ENCODE assay signal across 14 mouse cellular contexts in genomic region chr6:138583314-138583713, GRCm38 (mm10). TPM values are rescaled to one million over a fixed set of nuclear protein-coding genes. Genes with fewer than 3 reads are reported as not detected.
DNase-seq lines count a peak whose midpoint lies in the region; ATAC-seq and TF ChIP-seq lines count a peak whose summit lies in the region.
"Had no signal": no experiment of that assay in that cellular context is flagged by ENCODE, and none has a peak within 500 bp of the region (broad histone marks: within the 10 kb centered on the region; RNA-seq: fewer than 3 reads in every experiment).

No protein-coding gene starts in this region.

- ATAC-seq in hindbrain, embryonic 13.5 days (ENCODE audit: low FRiP score) = no peak
- ATAC-seq in hindbrain, postnatal 0 days = no peak
- ATAC-seq in kidney, embryonic 16.5 days (ENCODE audit: low FRiP score, low TSS enrichment) = peak; percentile 65; the same call in 1 of the 2 replicates
- no peak for ATAC-seq in frontal cortex, adult (ENCODE audit: low TSS enrichment)

- no peak overlapping the region for H3K4me3 ChIP-seq in hindbrain, embryonic 13.5 days
- H3K4me3 ChIP-seq in hindbrain, postnatal 0 days (ENCODE audit: low read length) = no peak overlapping the region
- no peak overlapping the region for H3K4me3 ChIP-seq in kidney, embryonic 16.5 days (ENCODE audit: low read length)
- H3K4me3 ChIP-seq: embryonic facial prominence, embryonic 13.5 days; liver, embryonic 15.5 days had no signal

- H3K4me1 ChIP-seq in hindbrain, embryonic 13.5 days (replicated peaks) = peaks cover 25% of the 10 kb centered on the region
- H3K4me1 ChIP-seq in hindbrain, postnatal 0 days (ENCODE audit: insufficient read depth, low read length) = no peaks in the 10 kb centered on the region
- H3K4me1 ChIP-seq in kidney, embryonic 16.5 days (ENCODE audit: insufficient read depth, low read length) = no peaks in the 10 kb centered on the region
- H3K4me1 ChIP-seq: embryonic facial prominence, embryonic 13.5 days; liver, embryonic 15.5 days had no signal

- no peak for DNase-seq in hindbrain, postnatal 0 days (ENCODE audit: low spot score)
- DNase-seq in urinary bladder, postnatal 14 days (ENCODE audit: low spot score) = peak; percentile 16
- DNase-seq in urinary bladder, postnatal 36 days (ENCODE audit: low spot score in 2 of 2) = no peak
- no peak for DNase-seq in cerebellum, adult 9-10 months
- DNase-seq: gastrocnemius, postnatal 14 days; layer of hippocampus, postnatal 36 days had no signal

- H3K9me3 ChIP-seq in hindbrain, embryonic 13.5 days = no peaks in the 10 kb centered on the region
- no peaks in the 10 kb centered on the region for H3K9me3 ChIP-seq in hindbrain, postnatal 0 days (ENCODE audit: low read length)
- no peaks in the 10 kb centered on the region for H3K9me3 ChIP-seq in kidney, embryonic 16.5 days (ENCODE audit: low read length)
- H3K9me3 ChIP-seq: embryonic facial prominence, embryonic 13.5 days; liver, embryonic 15.5 days had no signal

- peak overlapping the region; percentile 67; the same call in 1 of the 2 replicates for H3K27ac ChIP-seq in hindbrain, embryonic 13.5 days
- H3K27ac ChIP-seq in hindbrain, postnatal 0 days = no peak overlapping the region
- H3K27ac ChIP-seq in kidney, embryonic 16.5 days (ENCODE audit: low read length) = no peak overlapping the region
- H3K27ac ChIP-seq: embryonic facial prominence, embryonic 13.5 days; liver, embryonic 15.5 days had no signal

- H3K9ac ChIP-seq in hindbrain, embryonic 13.5 days = no peak overlapping the region
- no peak overlapping the region for H3K9ac ChIP-seq in hindbrain, postnatal 0 days (replicated peaks; ENCODE audit: low read length)
- H3K9ac ChIP-seq in kidney, embryonic 16.5 days (replicated peaks; ENCODE audit: low read length) = no peak overlapping the region
- H3K9ac ChIP-seq: embryonic facial prominence, embryonic 13.5 days; liver, embryonic 15.5 days had no signal

- TF ChIP-seq CTCF in hindbrain, postnatal 0 days (IDR thresholded peaks at IDR 0.05; ENCODE audit: low read depth) = no peak

- 79% methylated on average over 8 of the region's 8 CpGs for WGBS in hindbrain, embryonic 13.5 days
- WGBS in hindbrain, postnatal 0 days = 71% methylated on average over 8 of the region's 8 CpGs
- 53% methylated on average over 8 of the region's 8 CpGs for WGBS in kidney, embryonic 16.5 days

- H3K36me3 ChIP-seq in hindbrain, embryonic 13.5 days = no peaks in the 10 kb centered on the region
- H3K36me3 ChIP-seq in hindbrain, postnatal 0 days (ENCODE audit: insufficient read depth, low read length) = no peaks in the 10 kb centered on the region
- H3K36me3 ChIP-seq in kidney, embryonic 16.5 days (ENCODE audit: insufficient read depth, low read length) = no peaks in the 10 kb centered on the region
- H3K36me3 ChIP-seq: embryonic facial prominence, embryonic 13.5 days; liver, embryonic 15.5 days had no signal

- H3K27me3 ChIP-seq in hindbrain, embryonic 13.5 days = no peaks in the 10 kb centered on the region
- no peaks in the 10 kb centered on the region for H3K27me3 ChIP-seq in hindbrain, postnatal 0 days (ENCODE audit: insufficient read depth, low read length)
- H3K27me3 ChIP-seq in kidney, embryonic 16.5 days (ENCODE audit: insufficient read depth, low read length) = no peaks in the 10 kb centered on the region
- H3K27me3 ChIP-seq: embryonic facial prominence, embryonic 13.5 days; liver, embryonic 15.5 days had no signal

- no peak overlapping the region for H3K4me2 ChIP-seq in hindbrain, embryonic 13.5 days
- no peak overlapping the region for H3K4me2 ChIP-seq in hindbrain, postnatal 0 days (ENCODE audit: low read depth, low read length)
- no peak overlapping the region for H3K4me2 ChIP-seq in kidney, embryonic 16.5 days (replicated peaks; ENCODE audit: low read depth, low read length)
- H3K4me2 ChIP-seq: embryonic facial prominence, embryonic 13.5 days; liver, embryonic 15.5 days had no signal

RNA-seq across cellular contexts. Expression of gene Lmo3, which starts 1.5 kb away (rescaled TPM):
- 61.0 and 71.9 TPM in 2 replicates for polyA plus RNA-seq in hindbrain, embryonic 13.5 days (2015; fragmentation: Nextera tagmentation; extraction: Ambion mirVana)
- total RNA-seq in hindbrain, postnatal 0 days (2014; rRNA removed) = 73.0 and 76.6 TPM in 2 replicates
- 64.9 and 68.7 TPM in 2 replicates for polyA plus RNA-seq in hindbrain, postnatal 0 days (2015; fragmentation: Nextera tagmentation; extraction: Ambion mirVana)
- polyA plus RNA-seq in kidney, embryonic 16.5 days (2015; fragmentation: Nextera tagmentation; extraction: Ambion mirVana) = 0.72 and 1.0 TPM in 2 replicates
- total RNA-seq: gastrocnemius, postnatal 14 days; hematopoietic stem cell, adult 5-6 weeks; MEL had no signal
- polyA plus RNA-seq: testis, adult 2 months had no signal

Comparison
In these comparisons a context has a peak if more than half of its experiments do, and no peak if none do; other contexts are left out.
1. RNA of gene Lmo3, which starts 1.5 kb away (polyA plus RNA-seq): 64.9 to 68.7 TPM in hindbrain, postnatal 0 days and 61.0 to 71.9 TPM in hindbrain, embryonic 13.5 days; 0.72 to 1.0 TPM in kidney, embryonic 16.5 days; every median in the first group is over 10 times any median in the second.